Mouse (Mus musculus): ENCODE results near the gene Wfdc8. TPM values are rescaled to one million over a fixed set of nuclear protein-coding genes. Genes with fewer than 3 reads are reported as not detected.
"Not testable (repeated sequence)": the region's sequence is repeated elsewhere in the genome, so short reads cannot be mapped to it uniquely, and the experiment has no call there.

Wfdc8 gene
- polyA plus RNA-seq, 1 experiment from 2014 or later = not detected

- Histone ChIP-seq H3K79me2 (ENCODE audit: inconsistent target) (no peaks in the 10 kb centered on the region), H3K36me3 (ENCODE audit: inconsistent target) (no peaks in the 10 kb centered on the region), H3K27ac (no peak overlapping the region), H3K4me3 (ENCODE audit: inconsistent target) (no peak overlapping the region)
- 17% methylated on average over 3 of the region's 4 CpGs for WGBS (ENCODE audit: missing documents)
Measured at GRCm38 (mm10) chr2:164592014-164592413, 21.4 kb downstream of the Wfdc8 start.

- not testable (repeated sequence) for H3K4me3 ChIP-seq (ENCODE audit: inconsistent target); H3K79me2 ChIP-seq (ENCODE audit: inconsistent target); H3K36me3 ChIP-seq (ENCODE audit: inconsistent target); H3K27ac ChIP-seq
- WGBS (ENCODE audit: missing documents) = 73% methylated on average over 12 of the region's 13 CpGs
Measured at GRCm38 (mm10) chr2:164585025-164585725, 28.3 kb downstream of the Wfdc8 start, which contains the start of gene Wfdc6a. Gene Wfdc6a (minus strand): TSS chr2:164585447.

DNA sequence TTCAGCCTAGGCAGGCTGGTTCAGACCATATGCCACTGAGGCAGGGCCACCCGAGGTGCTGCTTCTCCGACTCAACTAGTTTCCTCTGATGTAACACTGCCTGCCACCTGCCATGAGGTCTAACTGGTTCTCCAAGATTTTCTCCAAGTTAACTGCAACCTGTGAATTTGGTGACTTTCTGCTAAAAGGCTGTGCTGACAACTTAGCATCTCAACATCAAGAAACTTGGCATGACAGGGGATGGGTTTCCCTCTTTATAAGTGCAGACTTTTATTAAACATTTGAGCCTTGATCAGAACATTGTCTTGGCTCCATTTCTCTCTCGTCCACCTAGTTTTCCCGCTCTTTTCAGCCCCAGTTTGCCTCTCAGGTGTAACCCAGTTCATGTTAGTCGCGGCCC, 40.1 kb downstream of the Wfdc8 start, which contains the start of gene Spint3:
Gene Spint3 (minus strand): TSS at position 101 of the 400 bp plus-strand sequence.
- H3K4me3 ChIP-seq (ENCODE audit: inconsistent target); H3K79me2 ChIP-seq (ENCODE audit: inconsistent target); H3K36me3 ChIP-seq (ENCODE audit: inconsistent target); H3K27ac ChIP-seq: not testable (repeated sequence)
- WGBS (ENCODE audit: missing documents) = 93% methylated on average over 6 of the region's 6 CpGs

GRCm38 (mm10) chr2:164567460-164567859, 46.0 kb downstream of the Wfdc8 start:
- no peaks in the 10 kb centered on the region for H3K79me2 ChIP-seq (ENCODE audit: inconsistent target)
- 32% methylated on average over 5 of the region's 5 CpGs for WGBS (ENCODE audit: missing documents)
- no peak overlapping the region for H3K4me3 ChIP-seq (ENCODE audit: inconsistent target)
- no peaks in the 10 kb centered on the region for H3K36me3 ChIP-seq (ENCODE audit: inconsistent target)
- no peak overlapping the region for H3K27ac ChIP-seq

- WGBS (ENCODE audit: missing documents) = 90% methylated on average over 2 of the region's 2 CpGs
- Histone ChIP-seq H3K4me3 (ENCODE audit: inconsistent target) (no peak overlapping the region), H3K36me3 (ENCODE audit: inconsistent target) (no peaks in the 10 kb centered on the region), H3K27ac (no peak overlapping the region), H3K79me2 (ENCODE audit: inconsistent target) (no peaks in the 10 kb centered on the region)
Measured at GRCm38 (mm10) chr2:164566997-164567396, 46.4 kb downstream of the Wfdc8 start.

GRCm38 (mm10) chr2:164564346-164564745, 49.1 kb downstream of the Wfdc8 start:
- Histone ChIP-seq H3K4me3 (ENCODE audit: inconsistent target) (no peak overlapping the region), H3K36me3 (ENCODE audit: inconsistent target) (no peaks in the 10 kb centered on the region), H3K27ac (no peak overlapping the region), H3K79me2 (ENCODE audit: inconsistent target) (no peaks in the 10 kb centered on the region)
- 68% methylated on average over 5 of the region's 5 CpGs for WGBS (ENCODE audit: missing documents)

DNA sequence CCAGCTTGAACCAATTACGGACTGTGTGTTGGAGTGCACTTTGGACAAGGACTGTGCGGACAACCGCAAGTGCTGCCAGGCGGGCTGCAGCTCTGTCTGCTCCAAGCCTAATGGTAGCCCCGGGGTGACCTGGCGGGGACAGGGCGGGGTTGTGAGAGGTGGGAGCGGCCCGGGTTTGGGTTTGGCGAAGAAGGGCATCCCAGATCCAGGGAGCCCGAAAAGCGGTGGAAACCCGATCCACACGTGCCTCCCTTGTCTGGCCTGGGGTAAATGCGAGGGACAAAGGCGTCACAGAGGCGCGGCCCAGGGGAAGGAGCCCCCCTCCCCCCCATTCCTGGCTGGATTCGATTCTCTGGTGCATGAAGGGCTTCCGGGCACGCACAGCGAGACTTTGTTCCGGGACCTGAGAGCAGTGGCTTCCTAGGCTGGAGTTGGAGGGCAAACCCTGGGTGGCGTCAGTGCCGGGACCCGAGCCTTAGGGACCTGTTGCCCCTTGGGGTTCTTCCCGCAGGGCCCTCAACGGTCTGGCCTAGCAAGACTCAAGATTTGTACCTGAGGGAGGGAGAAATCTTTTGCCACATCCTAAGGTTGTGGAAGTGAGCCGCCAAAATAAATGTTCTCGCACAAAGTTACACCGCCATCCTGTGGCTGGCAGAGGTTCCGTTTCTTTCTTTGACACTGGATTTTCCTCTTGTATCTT, 49.9 kb downstream of the Wfdc8 start:
- H3K4me3 ChIP-seq (ENCODE audit: inconsistent target) = no peak overlapping the region
- 11% methylated on average over 32 of the region's 32 CpGs for WGBS (ENCODE audit: missing documents)

DNA sequence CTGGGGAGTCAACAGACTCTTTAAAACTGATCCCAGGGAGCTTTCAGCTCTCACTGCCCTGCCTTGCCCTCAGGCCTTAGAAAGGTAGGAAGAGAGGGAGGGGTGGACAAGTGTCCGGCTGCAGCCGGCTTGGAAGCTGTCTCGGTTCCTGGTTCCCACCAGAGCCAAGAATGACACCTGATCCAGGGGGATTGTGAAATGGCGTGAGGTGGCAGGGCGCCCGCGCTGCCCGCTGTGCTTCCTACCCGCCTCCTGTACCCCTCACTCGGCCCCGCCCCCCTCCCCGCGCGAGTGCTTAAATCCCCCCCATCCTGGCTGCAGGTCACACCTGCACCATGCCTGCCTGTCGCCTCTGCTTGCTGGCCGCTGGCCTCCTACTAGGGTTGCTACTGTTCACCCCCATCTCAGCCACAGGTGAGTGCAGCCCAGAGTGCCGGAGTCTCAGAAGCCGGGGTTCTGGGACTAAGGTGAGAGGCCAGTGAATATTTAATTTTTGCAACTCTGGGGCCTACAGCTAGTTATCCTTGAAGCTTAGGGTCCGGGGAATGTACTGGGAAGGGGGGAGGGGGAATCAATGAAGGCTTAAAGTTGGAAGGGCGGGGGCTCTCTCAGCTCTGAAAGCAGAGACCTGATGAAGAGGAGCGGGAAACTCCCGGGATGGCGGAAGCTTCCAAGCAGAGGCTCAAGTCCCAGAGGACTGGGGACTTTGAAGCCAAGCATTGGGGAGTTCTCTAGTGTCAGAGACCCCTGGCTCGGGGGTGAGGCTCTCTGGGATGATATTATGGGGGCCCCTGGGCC, 50.8 kb downstream of the Wfdc8 start, which contains the start of gene Wfdc2:
Gene Wfdc2 (plus strand): TSS at position 23 of the 798 bp plus-strand sequence.
- Histone ChIP-seq H3K79me2 (ENCODE audit: inconsistent target) (no peaks in the 10 kb centered on the region), H3K27ac (no peak within 1 kb of the TSS), H3K4me3 (ENCODE audit: inconsistent target) (no peak within 1 kb of the TSS), H3K36me3 (ENCODE audit: inconsistent target) (no peaks in the 10 kb centered on the region)
- WGBS (ENCODE audit: missing documents) = 72% methylated on average over 24 of the region's 24 CpGs

More for the DNA sequence above, 49.9 kb downstream of the Wfdc8 start:
- no peaks in the 10 kb centered on the region for H3K36me3 ChIP-seq (ENCODE audit: inconsistent target)
- no peak overlapping the region for H3K27ac ChIP-seq
- H3K79me2 ChIP-seq (ENCODE audit: inconsistent target) = no peaks in the 10 kb centered on the region

DNA sequence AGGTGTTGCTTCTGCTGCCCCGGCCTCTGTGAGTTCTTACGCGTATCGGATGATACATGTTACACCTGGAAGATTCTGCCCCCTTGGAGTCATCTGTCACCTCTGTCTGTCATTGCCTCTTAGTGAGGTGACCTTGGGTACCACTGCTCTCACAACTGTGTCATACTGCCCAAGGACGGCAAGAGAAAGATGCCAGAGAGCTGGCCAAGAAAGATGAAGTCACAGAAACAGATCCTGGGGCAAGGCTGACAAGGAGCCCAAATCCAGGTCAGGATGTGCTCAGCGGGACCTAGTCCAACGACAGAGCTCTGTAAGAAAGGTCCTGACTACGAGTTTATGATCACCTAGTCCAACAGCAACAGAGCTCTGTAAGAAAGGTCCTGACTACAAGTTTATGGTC, 53.3 kb downstream of the Wfdc8 start:
- Histone ChIP-seq H3K79me2 (ENCODE audit: inconsistent target) (no peaks in the 10 kb centered on the region), H3K4me3 (ENCODE audit: inconsistent target) (no peak overlapping the region), H3K36me3 (ENCODE audit: inconsistent target) (no peaks in the 10 kb centered on the region), H3K27ac (no peak overlapping the region)
- WGBS (ENCODE audit: missing documents) = 94% methylated on average over 8 of the region's 8 CpGs

- Histone ChIP-seq H3K4me3 (ENCODE audit: inconsistent target) (no peak overlapping the region), H3K79me2 (ENCODE audit: inconsistent target) (no peaks in the 10 kb centered on the region), H3K36me3 (ENCODE audit: inconsistent target) (no peaks in the 10 kb centered on the region), H3K27ac (no peak overlapping the region)
- WGBS (ENCODE audit: missing documents) = 18% methylated on average over 16 of the region's 16 CpGs
Measured at GRCm38 (mm10) chr2:164558991-164559645, 54.3 kb downstream of the Wfdc8 start.

- WGBS (ENCODE audit: missing documents) = 16% methylated on average over 8 of the region's 8 CpGs
- Histone ChIP-seq H3K27ac (no peak overlapping the region), H3K4me3 (ENCODE audit: inconsistent target) (no peak overlapping the region), H3K79me2 (ENCODE audit: inconsistent target) (no peaks in the 10 kb centered on the region), H3K36me3 (ENCODE audit: inconsistent target) (no peaks in the 10 kb centered on the region)
Measured at GRCm38 (mm10) chr2:164558426-164558825, 55.0 kb downstream of the Wfdc8 start.

- Histone ChIP-seq H3K4me3 (ENCODE audit: inconsistent target) (no peak overlapping the region), H3K79me2 (ENCODE audit: inconsistent target) (no peaks in the 10 kb centered on the region), H3K27ac (no peak overlapping the region), H3K36me3 (ENCODE audit: inconsistent target) (no peaks in the 10 kb centered on the region)
- 96% methylated on average over 9 of the region's 9 CpGs for WGBS (ENCODE audit: missing documents)
Measured at GRCm38 (mm10) chr2:164551502-164551901, 61.9 kb downstream of the Wfdc8 start.

DNA sequence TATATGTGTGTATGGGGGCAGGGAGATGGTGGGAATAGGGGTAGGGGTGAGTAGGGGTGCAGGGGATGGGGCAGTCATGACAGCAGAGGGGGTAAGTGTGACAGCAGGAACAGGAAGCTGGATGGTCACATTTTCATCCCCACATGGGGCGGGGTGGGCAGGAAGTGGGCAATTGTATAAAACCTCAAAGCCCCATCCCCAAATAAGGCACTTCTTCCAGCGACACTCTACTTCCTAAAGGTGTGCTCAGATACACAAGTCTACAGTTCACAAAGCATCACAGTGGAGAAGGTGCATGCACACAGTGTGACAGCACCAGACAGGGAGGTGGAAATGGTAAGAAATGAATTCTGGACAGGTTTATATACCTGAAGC, 62.5 kb downstream of the Wfdc8 start:
- no peaks in the 10 kb centered on the region for H3K79me2 ChIP-seq (ENCODE audit: inconsistent target)
- no peak overlapping the region for H3K27ac ChIP-seq
- H3K36me3 ChIP-seq (ENCODE audit: inconsistent target) = no peaks in the 10 kb centered on the region
- WGBS (ENCODE audit: missing documents) = 0% methylated on average over 2 of the region's 2 CpGs
- no peak overlapping the region for H3K4me3 ChIP-seq (ENCODE audit: inconsistent target)

Data from macrophage (primary cell).